Mouse (Mus musculus): ENCODE results near the gene Mlst8.

- TF ChIP-seq CTCF (IDR thresholded peaks at IDR 0.05; ENCODE audit: borderline replicate concordance, extremely low read depth, insufficient read depth, insufficient read length) = no peak
- TF ChIP-seq POLR2A (IDR thresholded peaks at IDR 0.05; ENCODE audit: borderline replicate concordance, extremely low read depth, insufficient read depth, insufficient read length, poor library complexity, severe bottlenecking) = no peak
Measured at GRCm38 (mm10) chr17:24475586-24475985, 3.3 kb downstream of the Mlst8 start.

Data from brain, embryonic 14.5 days (tissue).